Mouse (Mus musculus) cerebellum, adult 9-10 months (tissue): Measurements from ENCODE around the gene C8g.
A peak's percentile ranks its signal among the peaks of the same experiment; 100 is the strongest.

ENCODE experiments used
- DNase-seq: peaks from one replicate; pipeline ENCODE4 v3.0.0; 2022

C8g gene

DNA sequence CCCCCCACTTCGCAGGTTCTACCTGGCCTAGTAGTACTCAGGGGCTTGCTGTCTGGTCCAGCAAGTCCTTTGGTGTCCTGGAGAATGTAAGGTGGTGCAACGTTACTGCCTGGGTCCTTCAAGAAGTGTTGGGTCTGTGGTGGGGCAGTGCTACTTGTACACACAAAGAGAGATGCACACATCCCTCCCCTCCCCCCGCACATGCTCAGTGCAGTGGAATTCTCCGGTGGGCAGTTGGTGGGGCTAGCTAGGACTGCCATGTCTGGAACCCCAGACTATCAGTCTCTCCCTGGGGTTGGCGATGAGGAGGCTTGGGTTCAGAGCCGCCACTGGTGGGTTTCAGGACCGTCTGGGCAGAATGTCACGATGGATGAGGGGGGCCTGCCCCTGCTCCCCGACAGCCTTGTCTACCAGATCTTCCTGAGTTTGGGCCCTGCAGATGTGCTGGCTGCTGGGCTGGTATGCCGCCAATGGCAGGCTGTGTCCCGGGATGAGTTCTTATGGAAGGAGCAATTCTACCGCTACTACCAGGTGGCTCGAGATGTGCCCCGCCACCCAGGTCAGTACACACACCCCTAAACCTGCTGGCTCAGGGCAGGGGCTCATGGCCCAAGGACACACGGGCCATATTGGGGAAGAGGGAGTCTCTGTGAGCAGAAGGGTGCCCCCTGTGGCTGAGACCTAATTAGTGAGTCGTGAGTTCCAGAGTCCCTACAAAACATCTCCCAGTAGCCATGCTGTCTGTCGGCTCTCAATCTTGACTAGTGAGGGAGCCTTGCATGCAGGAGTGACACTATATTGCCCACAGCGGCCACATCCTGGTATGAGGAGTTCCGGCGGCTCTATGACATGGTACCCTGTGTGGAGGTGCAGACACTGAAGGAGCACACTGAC lies at the start of gene C8g:
TSS of gene C8g (minus strand) at position 127 of the 894 bp plus-strand sequence.
- DNase-seq = peak; percentile 65

DNA sequence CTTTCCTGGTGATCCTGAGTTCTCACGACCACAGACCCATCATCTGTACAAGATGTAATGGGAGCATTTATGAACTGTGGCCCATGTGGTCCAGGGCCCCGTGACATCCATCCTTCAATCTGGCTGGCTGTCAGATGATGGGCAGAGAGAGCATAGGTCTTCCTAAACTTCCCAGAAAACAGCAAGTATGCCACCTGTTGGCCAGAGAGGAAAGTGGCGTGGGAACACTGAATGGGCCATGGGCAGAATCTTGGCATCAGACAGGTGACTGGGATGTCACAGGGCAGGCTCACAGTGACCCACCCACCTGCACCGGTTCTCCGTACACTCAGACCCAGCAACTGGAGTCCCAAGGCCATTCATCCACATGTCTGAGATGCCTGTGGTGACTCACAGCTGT lies 49.7 kb upstream of the C8g start:
- peak; percentile 79 for DNase-seq

- DNase-seq = no peak
Observed at GRCm38 (mm10) chr2:25549021-25549991, 47.8 kb upstream of the C8g start.

GRCm38 (mm10) chr2:25546811-25547491 lies 45.4 kb upstream of the C8g start, which contains the start of gene Traf2:
Gene Traf2, minus strand, starts transcription at chr2:25546940.
- DNase-seq = peak; percentile 98

DNA sequence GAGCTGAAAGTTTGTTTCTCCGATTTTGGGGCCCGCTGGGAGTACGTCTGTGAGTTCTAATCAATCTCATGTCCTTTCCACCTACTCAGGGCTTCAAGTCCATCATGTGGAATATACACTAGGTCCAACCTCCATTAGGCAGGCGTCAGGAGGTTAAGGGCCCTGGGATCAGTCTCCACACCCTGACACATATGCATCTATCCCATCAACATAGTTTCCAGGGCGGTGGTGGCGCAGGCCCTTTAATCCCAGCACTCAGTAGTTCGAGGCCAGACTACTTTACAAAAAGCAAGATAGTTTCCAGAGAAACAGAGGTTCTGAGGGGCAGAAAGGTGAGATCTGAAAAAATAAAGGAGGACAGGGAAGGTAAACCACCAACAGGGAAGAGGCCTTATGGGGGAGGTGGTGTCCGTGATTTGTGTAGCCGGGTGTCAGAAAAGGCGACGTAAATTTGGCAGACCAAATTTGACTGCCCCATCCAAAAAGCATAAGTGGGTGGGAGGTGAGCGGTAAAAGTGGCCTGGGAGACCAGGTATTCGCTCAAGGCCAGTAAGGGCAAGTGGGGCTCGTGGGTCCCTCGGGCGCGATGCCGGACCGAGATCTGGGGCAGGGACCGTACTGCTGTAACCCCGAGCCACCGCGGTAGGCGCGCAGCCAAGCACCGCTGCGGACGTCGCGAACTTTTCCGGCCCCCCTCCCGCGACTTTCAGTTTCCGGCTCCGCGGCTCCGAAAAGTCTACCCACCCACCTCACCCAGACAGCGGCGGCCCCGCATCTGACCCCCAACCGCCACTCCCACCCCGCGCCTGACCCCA lies 44.7 kb upstream of the C8g start:
- peak; percentile 46 for DNase-seq

DNA sequence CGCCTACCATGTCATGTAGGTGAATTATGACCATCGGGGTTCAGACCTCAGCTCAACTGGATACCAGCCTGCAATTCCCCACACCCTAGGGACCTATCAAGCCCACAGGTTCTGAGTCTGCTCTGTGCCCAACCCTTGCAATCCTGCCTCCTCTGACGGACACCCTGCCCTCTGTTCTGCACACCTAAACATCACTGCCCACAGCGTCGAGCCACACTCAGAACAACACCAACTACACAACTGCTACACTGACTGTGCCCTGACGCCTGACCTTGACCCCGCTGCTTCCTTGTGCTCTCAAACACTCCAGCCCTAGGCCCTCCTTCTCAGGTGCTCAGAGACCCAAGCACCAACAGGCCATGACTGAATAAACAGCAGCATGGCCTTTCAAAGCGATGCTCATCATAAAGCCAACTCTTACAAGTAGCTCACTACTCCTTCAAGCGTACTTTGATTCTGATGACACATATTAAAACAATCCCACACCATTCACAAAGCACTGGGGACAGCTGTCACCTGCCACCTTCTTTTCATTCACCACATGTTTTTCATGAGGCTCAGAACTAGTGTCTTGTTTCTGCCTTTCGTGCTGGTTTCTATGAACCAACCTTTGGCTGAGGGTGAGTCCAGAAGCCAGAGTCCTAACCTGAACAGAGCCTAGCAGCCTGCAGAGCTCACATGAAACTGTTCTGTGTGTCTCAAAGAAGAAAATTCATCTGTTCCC lies 40.3 kb upstream of the C8g start:
- no peak for DNase-seq

- no peak for DNase-seq
Observed at GRCm38 (mm10) chr2:25540541-25540948, 39.0 kb upstream of the C8g start.

DNA sequence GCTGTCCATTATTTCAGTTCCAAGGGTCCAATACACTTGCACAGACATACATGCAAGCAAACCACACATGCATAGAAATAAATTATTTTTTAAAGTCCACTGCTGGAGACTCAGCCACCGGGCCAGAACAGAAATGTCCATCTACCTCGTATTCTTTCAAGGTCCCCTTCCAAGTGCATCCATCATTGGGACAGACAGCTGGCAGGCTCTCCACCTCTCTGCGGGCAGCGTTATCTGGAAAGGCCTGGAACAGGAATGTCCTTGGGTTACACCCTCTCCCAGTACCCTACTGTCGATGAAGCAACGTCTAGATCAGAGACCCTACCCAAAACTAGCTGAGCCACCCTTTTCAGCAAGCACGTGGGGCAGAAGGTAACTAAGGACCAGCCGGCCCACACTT lies 35.0 kb upstream of the C8g start:
- DNase-seq = no peak

DNA sequence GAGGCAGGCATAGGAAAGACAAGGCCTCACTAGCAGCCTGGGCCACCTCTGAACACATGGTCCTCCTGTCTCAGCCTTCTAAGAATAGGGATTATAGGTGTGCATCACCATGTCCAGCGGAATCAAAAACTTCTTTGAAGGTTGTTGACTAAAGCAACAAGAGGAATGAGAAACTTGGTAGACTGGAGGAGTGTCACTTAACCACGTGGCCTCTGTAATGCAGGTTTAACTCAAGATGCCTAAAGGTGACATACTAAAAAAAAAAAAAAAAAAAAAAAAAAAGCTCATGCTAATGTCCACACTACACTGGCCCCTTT lies 33.3 kb upstream of the C8g start:
- DNase-seq = no peak

DNA sequence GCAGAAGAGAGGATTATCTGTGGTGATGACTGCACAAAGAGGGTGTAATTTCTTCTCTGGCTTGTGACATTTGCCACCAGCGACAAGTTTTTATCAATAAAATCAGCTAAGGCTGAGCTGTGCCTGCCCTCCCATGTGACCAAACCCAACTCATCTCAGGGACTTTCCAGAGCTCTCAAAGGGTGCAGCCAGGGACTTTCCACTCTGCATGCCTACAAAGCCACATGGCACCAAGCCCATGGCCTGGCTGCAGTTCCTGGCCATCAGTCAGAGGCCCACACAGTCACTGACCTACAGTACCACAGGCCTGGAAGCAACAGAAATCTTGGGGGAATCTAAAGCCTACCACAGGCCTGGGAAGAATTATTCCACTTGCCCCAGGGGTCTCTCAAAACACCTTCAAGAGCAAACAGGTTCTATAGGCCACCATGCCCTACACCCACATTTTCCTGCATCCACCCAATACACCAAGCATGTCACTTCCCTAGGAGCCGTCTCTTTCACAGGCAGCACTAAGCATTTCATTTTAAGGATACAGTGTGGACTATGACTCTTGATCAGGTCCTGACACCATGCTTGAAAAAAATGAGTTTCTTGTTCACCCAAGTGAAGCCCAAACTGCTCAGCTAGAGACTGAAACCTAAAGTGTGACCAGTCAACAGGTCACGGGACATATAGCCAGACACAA lies 32.8 kb upstream of the C8g start:
- peak; percentile 86 for DNase-seq

DNA sequence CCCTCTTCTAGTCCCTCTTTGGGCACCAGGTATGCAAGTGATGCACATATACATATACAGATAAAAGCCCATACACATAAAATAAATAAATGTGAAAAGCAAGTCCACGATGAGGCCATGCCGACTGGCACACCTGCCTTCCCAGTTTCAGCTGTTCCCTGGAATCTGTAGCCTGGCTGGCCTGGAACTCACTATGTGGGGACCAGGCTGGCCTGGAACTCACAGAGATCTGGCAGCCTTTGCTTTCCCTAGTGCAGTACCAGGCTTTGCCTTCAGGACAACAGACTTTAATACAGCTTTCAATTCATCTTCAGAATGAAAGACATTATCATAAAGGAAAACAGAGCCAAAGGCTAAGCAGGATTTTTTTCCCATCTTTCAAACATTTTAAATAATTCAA lies 32.2 kb upstream of the C8g start:
- no peak for DNase-seq

DNA sequence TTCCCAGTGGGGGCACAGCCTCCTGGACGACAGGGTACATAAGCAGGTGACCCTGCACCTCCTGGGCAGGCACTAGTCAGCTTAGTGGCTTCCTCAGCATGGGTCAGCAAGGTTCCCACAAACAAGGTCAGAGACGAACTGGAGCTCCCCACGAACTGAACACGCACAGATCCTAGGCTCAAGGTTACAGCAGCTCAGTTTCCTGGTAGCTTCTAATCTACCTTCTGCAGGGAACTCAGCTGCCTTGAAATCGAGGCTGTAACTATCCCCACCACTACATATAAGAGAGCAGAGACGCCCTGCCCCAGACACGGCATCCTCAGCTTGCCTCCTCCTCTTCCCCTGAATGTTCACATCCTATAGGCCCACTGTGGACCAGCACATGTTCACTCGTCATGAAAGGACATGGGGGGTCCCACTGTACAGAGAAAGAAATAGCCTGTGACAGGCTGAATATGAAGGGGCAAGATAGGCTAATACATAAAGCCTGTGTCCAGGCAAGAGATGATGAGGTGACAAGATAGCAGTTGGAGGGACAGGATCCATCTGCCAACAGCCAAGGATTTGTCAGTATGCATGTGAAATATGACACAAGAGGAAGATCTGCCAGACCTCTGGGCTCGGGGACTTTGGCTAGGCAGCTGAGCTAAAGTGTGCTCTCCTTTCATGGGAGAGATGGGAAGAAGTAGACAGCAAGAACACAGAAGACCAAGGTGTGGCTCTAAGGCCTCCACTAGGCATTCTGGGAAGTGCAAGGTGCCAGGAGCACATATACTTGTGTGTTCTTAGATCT lies 25.2 kb upstream of the C8g start:
- no peak for DNase-seq

GRCm38 (mm10) chr2:25509912-25510311 lies 8.4 kb upstream of the C8g start:
- no peak for DNase-seq

- peak; percentile 29 for DNase-seq
Observed at GRCm38 (mm10) chr2:25506964-25507363, 5.4 kb upstream of the C8g start.

GRCm38 (mm10) chr2:25505860-25506259 lies 4.3 kb upstream of the C8g start:
- peak; percentile 41 for DNase-seq

DNA sequence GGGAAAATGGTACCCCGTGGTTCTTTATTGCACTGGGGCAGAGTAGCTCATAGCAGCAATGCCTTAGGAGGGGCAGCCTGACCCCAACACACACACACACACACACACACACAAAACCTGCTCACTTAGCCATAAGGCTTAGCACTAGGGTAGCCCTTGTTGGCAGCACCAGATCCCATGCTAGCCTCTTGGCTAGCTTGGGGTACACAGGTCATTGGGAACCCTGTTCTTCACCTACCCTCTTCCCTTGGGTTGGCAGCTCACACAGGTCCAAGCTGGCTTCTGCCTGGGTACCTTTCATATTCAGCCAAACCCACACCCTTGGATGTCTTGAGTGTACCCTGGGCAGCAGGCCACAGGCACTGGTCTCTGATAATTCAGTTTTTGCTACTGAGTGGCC lies 3.5 kb upstream of the C8g start:
- no peak for DNase-seq

- DNase-seq = no peak
Observed at GRCm38 (mm10) chr2:25504538-25504937, 3.0 kb upstream of the C8g start.

- no peak for DNase-seq
Observed at GRCm38 (mm10) chr2:25502726-25503125, 1.2 kb upstream of the C8g start.

GRCm38 (mm10) chr2:25500576-25501405 lies 728 bp downstream of the C8g start, which contains the start of gene Fbxw5:
Gene Fbxw5, plus strand, starts transcription at chr2:25500750.
- peak; percentile 84 for DNase-seq
